Mouse (Mus musculus) urinary bladder, postnatal 36 days (tissue): ENCODE measurements around the gene Gm5741.

Experiments used
- DNase-seq, 2 experiments: peaks; one replicate each; pipeline ENCODE4 v3.0.0; 2022; ENCODE audit warnings: low spot score in 2 of 2, mixed read lengths in 1 of 2

Gm5741 gene

GRCm38 (mm10) chr8:85029271-85029670, 38.5 kb downstream of the Gm5741 start:
- no peak for DNase-seq

- DNase-seq: no peak
These were observed 39.9 kb downstream of the Gm5741 start for GRCm38 (mm10) chr8:85027922-85028321.

GRCm38 (mm10) chr8:85027516-85027855, 40.3 kb downstream of the Gm5741 start:
- no peak for DNase-seq

- peak; percentile 96 to 97 for DNase-seq
These were observed 40.9 kb downstream of the Gm5741 start, which contains the start of gene Trir for GRCm38 (mm10) chr8:85026670-85027515. TSS of gene Trir (plus strand) at chr8:85026823.

GRCm38 (mm10) chr8:85025098-85025932, 42.5 kb downstream of the Gm5741 start, which contains the start of gene Asna1:
TSS of gene Asna1 (minus strand) at chr8:85025281.
- peak; percentile 66 to 79 for DNase-seq

GRCm38 (mm10) chr8:85023846-85024245, 43.9 kb downstream of the Gm5741 start:
- no peak for DNase-seq

GRCm38 (mm10) chr8:85021514-85022055, 46.2 kb downstream of the Gm5741 start:
- DNase-seq: no peak
